22 mouse cellular contexts compared by ENCODE assay signal in the genomic region with DNA sequence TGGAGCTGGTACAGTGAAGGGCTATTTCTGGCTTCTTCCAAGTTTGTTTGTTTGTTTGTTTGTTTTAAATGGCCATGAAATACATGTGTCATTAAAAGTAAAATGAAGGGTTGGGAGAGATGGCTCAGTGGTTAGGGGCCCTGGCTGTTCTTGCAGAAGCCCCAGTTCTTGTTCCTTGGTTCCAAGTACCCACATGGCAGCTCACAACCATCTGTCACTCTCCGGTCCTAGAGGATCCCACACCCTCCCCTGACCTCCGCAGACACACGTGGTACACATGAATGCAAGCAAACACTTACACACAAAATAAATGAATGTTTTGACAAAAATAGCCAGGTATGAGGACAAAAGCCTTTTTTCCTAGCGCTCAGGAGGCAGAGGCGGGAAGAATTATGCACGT. TPM values are rescaled to one million over a fixed set of nuclear protein-coding genes. Genes with fewer than 3 reads are reported as not detected.
A peak's percentile ranks its signal among the peaks of the same experiment; 100 is the strongest.
DNase-seq lines count a peak whose midpoint lies in the region; ATAC-seq and TF ChIP-seq lines count a peak whose summit lies in the region.
"Had no signal": no experiment of that assay in that cellular context is flagged by ENCODE, and none has a peak within 500 bp of the region (broad histone marks: within the 10 kb centered on the region; RNA-seq: fewer than 3 reads in every experiment).

No protein-coding gene starts in this region.

- peaks cover 68% of the 10 kb centered on the region for H3K4me1 ChIP-seq in forebrain, embryonic 16.5 days (replicated peaks; ENCODE audit: control insufficient read depth, insufficient read depth, low read length)
- H3K4me1 ChIP-seq in forebrain, embryonic 13.5 days: peaks cover 69% of the 10 kb centered on the region

- no peak overlapping the region for H3K9ac ChIP-seq in forebrain, embryonic 16.5 days (replicated peaks; ENCODE audit: low read depth, low read length)
- H3K9ac ChIP-seq in forebrain, embryonic 13.5 days: no peak overlapping the region
- H3K9ac ChIP-seq: heart, embryonic 12.5 days had no signal

- intact Hi-C loops in left cerebral cortex, adult 2 months (cut with DNase I): no loop called here
- intact Hi-C loops in left cerebral cortex, postnatal 4 days (cut with DNase I): no loop called here
- intact Hi-C loops in gastrocnemius, adult 2 months (cut with DNase I): no loop called here

- no peaks in the 10 kb centered on the region for H3K27me3 ChIP-seq in forebrain, embryonic 16.5 days (replicated peaks; ENCODE audit: control insufficient read depth, insufficient read depth, low read length)
- H3K27me3 ChIP-seq in forebrain, embryonic 13.5 days: no peaks in the 10 kb centered on the region
- H3K27me3 ChIP-seq: heart, embryonic 12.5 days had no signal

- no peak for TF ChIP-seq CTCF in left cerebral cortex, adult 2 months (IDR thresholded peaks at IDR 0.05)
- no peak for TF ChIP-seq CTCF in gastrocnemius, adult 2 months (IDR thresholded peaks at IDR 0.05)

- no peak for DNase-seq in left cerebral cortex, adult 2 months (ENCODE audit: extremely low spot score in 1 of 2, low spot score in 2 of 2)
- DNase-seq in left cerebral cortex, postnatal 4 days: no peak
- peak; percentile 56 for DNase-seq in cerebellum, adult 8-10 months
- peak; percentile 70 to 82 for DNase-seq in cerebellum, postnatal 14 days
- no peak for DNase-seq in gastrocnemius, adult 2 months
- DNase-seq: adrenal gland, postnatal 36 days; embryo, embryonic 11 days; heart, adult 11 months; heart, postnatal 14 days; kidney, adult 8-10 months; kidney, postnatal 14 days; lung, adult 2 months; right cerebral cortex, postnatal 14 days; spleen, adult 18-20 months; thymus, postnatal 25 days had no signal

- H3K4me3 ChIP-seq in forebrain, embryonic 16.5 days (replicated peaks; ENCODE audit: low read length): no peak overlapping the region
- H3K4me3 ChIP-seq in forebrain, embryonic 13.5 days: no peak overlapping the region
- H3K4me3 ChIP-seq in left cerebral cortex, adult 2 months: no peak overlapping the region
- H3K4me3 ChIP-seq in gastrocnemius, adult 2 months: no peak overlapping the region
- H3K4me3 ChIP-seq: heart, embryonic 12.5 days; limb, embryonic 10.5 days; megakaryocyte, embryonic 14.5 days had no signal

- no peaks in the 10 kb centered on the region for H3K36me3 ChIP-seq in forebrain, embryonic 16.5 days (ENCODE audit: control insufficient read depth, insufficient read depth)
- peaks cover 26% of the 10 kb centered on the region for H3K36me3 ChIP-seq in forebrain, embryonic 13.5 days (ENCODE audit: poor library complexity, severe bottlenecking)

- ATAC-seq in forebrain, embryonic 16.5 days: no peak
- ATAC-seq in forebrain, embryonic 13.5 days: no peak
- ATAC-seq: inflammation-experienced regulatory T-cells, adult 6 months had no signal

- no peak overlapping the region for H3K27ac ChIP-seq in forebrain, embryonic 16.5 days (ENCODE audit: low read length)
- H3K27ac ChIP-seq in forebrain, embryonic 13.5 days: no peak overlapping the region
- peak overlapping the region; percentile 40; the same call in 1 of the 2 replicates for H3K27ac ChIP-seq in left cerebral cortex, adult 2 months
- no peak overlapping the region for H3K27ac ChIP-seq in gastrocnemius, adult 2 months
- H3K27ac ChIP-seq: limb, embryonic 10.5 days had no signal

- 30% methylated on average over 6 of the region's 6 CpGs for WGBS in forebrain, embryonic 16.5 days
- 50% methylated on average over 6 of the region's 6 CpGs for WGBS in forebrain, embryonic 13.5 days

- peak overlapping the region; percentile 2; the same call in 1 of the 2 replicates for H3K4me2 ChIP-seq in forebrain, embryonic 16.5 days (ENCODE audit: low read length)
- H3K4me2 ChIP-seq in forebrain, embryonic 13.5 days: no peak overlapping the region
- H3K4me2 ChIP-seq: heart, embryonic 12.5 days; liver, embryonic 11.5 days had no signal

- no peaks in the 10 kb centered on the region for H3K9me3 ChIP-seq in forebrain, embryonic 16.5 days (ENCODE audit: control insufficient read depth, low read length)
- H3K9me3 ChIP-seq in forebrain, embryonic 13.5 days (replicated peaks): peaks cover 10% of the 10 kb centered on the region
- H3K9me3 ChIP-seq: limb, embryonic 10.5 days had no signal

RNA-seq across cellular contexts. Expression of gene Arhgef10l, which starts 21.5 kb away (rescaled TPM):
- polyA plus RNA-seq in forebrain, embryonic 16.5 days (2015; fragmentation: Nextera tagmentation; extraction: Ambion mirVana): 20.5 and 23.0 TPM in 2 replicates
- 20.2 and 22.0 TPM in 2 replicates for polyA plus RNA-seq in forebrain, embryonic 13.5 days (2015; fragmentation: Nextera tagmentation; extraction: Ambion mirVana)
- 10 to 100 TPM; 63.2 to 71.5 TPM for total RNA-seq in left cerebral cortex, adult 2 months (2021)
- total RNA-seq in left cerebral cortex, postnatal 4 days (2021): 10 to 100 TPM; 50.6 to 52.0 TPM
- total RNA-seq in gastrocnemius, adult 2 months (2021): 10 to 100 TPM; 50.9 to 66.3 TPM

RNA-seq across cellular contexts. Expression of gene Rcc2, which starts 56.1 kb away (rescaled TPM):
- polyA plus RNA-seq in forebrain, embryonic 16.5 days (2015; fragmentation: Nextera tagmentation; extraction: Ambion mirVana): 19.1 and 20.1 TPM in 2 replicates
- polyA plus RNA-seq in forebrain, embryonic 13.5 days (2015; fragmentation: Nextera tagmentation; extraction: Ambion mirVana): 34.0 and 35.5 TPM in 2 replicates
- total RNA-seq in left cerebral cortex, adult 2 months (2021): 10 to 100 TPM; 87.4 to 91.7 TPM
- total RNA-seq in left cerebral cortex, postnatal 4 days (2021): 10 to 100 TPM; 59.4 to 63.3 TPM
- 1 to 10 TPM; 5.9 to 8.8 TPM for total RNA-seq in gastrocnemius, adult 2 months (2021)

Comparison
In these comparisons a context has a peak if more than half of its experiments do, and no peak if none do; other contexts are left out.
1. DNase-seq: peak in cerebellum, adult 8-10 months (single experiment) and cerebellum, postnatal 14 days (2 of 2); none in left cerebral cortex, adult 2 months (0 of 2), left cerebral cortex, postnatal 4 days (single experiment) and gastrocnemius, adult 2 months (single experiment).
2. RNA of gene Rcc2, which starts 56.1 kb away (total RNA-seq): 87.4 to 91.7 TPM in left cerebral cortex, adult 2 months and 59.4 to 63.3 TPM in left cerebral cortex, postnatal 4 days; 5.9 to 8.8 TPM in gastrocnemius, adult 2 months; every median in the first group is over 4 times any median in the second.